Mouse (Mus musculus) erythroblast, embryonic 14.5 days (primary cell): ENCODE results near the gene Asb18.

ENCODE experiments used
- GATA1 ChIP-seq: IDR thresholded peaks from 2 replicates; pipeline ENCODE4 v1.6.1; 2012; ENCODE audit warnings: low read length, inconsistent platforms, mixed read lengths
- TAL1 ChIP-seq: IDR thresholded peaks from 3 replicates; pipeline ENCODE4 v1.6.1; 2012; ENCODE audit warnings: low read length, inconsistent platforms, mixed read lengths

DNA sequence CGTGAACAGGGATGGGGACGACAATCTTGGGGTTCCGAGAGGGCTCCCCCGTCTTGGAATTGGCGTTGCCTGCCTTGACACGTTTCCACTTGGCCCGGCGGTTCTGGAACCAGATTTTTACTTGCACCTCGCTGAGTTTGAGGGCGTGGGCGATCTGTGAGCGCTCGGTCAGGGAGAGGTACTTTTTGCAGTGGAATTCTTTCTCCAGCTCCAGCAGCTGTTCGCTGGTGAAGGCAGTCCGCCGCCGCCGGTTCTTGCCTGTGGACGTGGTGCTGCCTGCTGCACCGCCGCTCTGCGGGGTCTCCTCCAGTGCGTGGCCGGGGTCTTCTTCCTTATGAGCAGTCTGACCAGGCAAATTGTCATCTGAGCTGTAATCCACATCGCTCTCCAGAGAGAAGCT is 85.8 kb downstream of the Asb18 start:
- no peak for TF ChIP-seq TAL1
- TF ChIP-seq GATA1 = no peak
